Mouse (Mus musculus) myocyte (in vitro differentiated cells): Measurements from ENCODE around the gene Ptprj. TPM values are rescaled to one million over a fixed set of nuclear protein-coding genes. Genes with fewer than 3 reads are reported as not detected.
"Not testable (repeated sequence)": the region's sequence is repeated elsewhere in the genome, so short reads cannot be mapped to it uniquely, and the experiment has no call there.

Experiments
- H3K27me3 ChIP-seq: one replicate; pipeline ENCODE4 v1.6.1; 2011; ENCODE audit not compliant: control insufficient read depth, insufficient read depth, insufficient read length
- H3K36me3 ChIP-seq: one replicate; pipeline ENCODE4 v1.6.1; 2011; ENCODE audit not compliant: control insufficient read depth, insufficient read depth
- H3K4me2 ChIP-seq: one replicate; pipeline ENCODE4 v1.6.1; 2011; ENCODE audit warnings: low read depth, control low read depth
- H3K4me3 ChIP-seq: one replicate; pipeline ENCODE4 v1.5.1; 2011; ENCODE audit warnings: mild to moderate bottlenecking, control low read depth, moderate library complexity
- H3K79me2 ChIP-seq: one replicate; pipeline ENCODE4 v1.6.1; 2011; ENCODE audit not compliant: control insufficient read depth, insufficient read depth
- H3ac ChIP-seq: one replicate; pipeline ENCODE4 v1.6.1; 2011; ENCODE audit not compliant: control insufficient read depth, insufficient read length
- CEBPB ChIP-seq: IDR thresholded peaks from 2 replicates; pipeline ENCODE4 v1.6.1; 2011; ENCODE audit warnings: mild to moderate bottlenecking, moderate library complexity; ENCODE audit not compliant: poor library complexity, insufficient read depth, severe bottlenecking
- E2F4 ChIP-seq: IDR thresholded peaks from one replicate; pipeline ENCODE4 v1.6.1; 2011; ENCODE audit warnings: mild to moderate bottlenecking, control low read depth, moderate library complexity; ENCODE audit not compliant: insufficient read depth
- MAX ChIP-seq: IDR thresholded peaks from one replicate; pipeline ENCODE4 v1.6.1; 2011; ENCODE audit warnings: low read depth, mild to moderate bottlenecking, control low read depth
- MYOD1 ChIP-seq, 3 experiments: IDR thresholded peaks; one replicate each; pipeline ENCODE4 v1.6.1; 2011; ENCODE audit warnings: control low read depth in 2 of 3, low read depth in 2 of 3, mild to moderate bottlenecking in 2 of 3, moderate library complexity in 1 of 3; ENCODE audit not compliant: insufficient read length in 2 of 3, control insufficient read depth in 1 of 3
- MYOG ChIP-seq, 3 experiments: IDR thresholded peaks; one replicate each; pipeline ENCODE4 v1.6.1; 2011; ENCODE audit warnings: control low read depth in 2 of 3, low read depth in 2 of 3, mild to moderate bottlenecking in 2 of 3; ENCODE audit not compliant: insufficient read length in 2 of 3, control insufficient read depth in 1 of 3, insufficient read depth in 1 of 3
- POLR2A ChIP-seq: IDR thresholded peaks from one replicate; pipeline ENCODE4 v1.6.1; 2011; ENCODE audit warnings: low read depth, mild to moderate bottlenecking, control low read depth, moderate library complexity; ENCODE audit not compliant: insufficient read length
- POLR2AphosphoS2 ChIP-seq: IDR thresholded peaks from one replicate; pipeline ENCODE4 v1.6.1; 2011; ENCODE audit warnings: low read depth, control low read depth; ENCODE audit not compliant: insufficient read length
- REST ChIP-seq: IDR thresholded peaks from one replicate; pipeline ENCODE4 v1.6.1; 2011; ENCODE audit warnings: mild to moderate bottlenecking, control low read depth, moderate library complexity; ENCODE audit not compliant: insufficient read depth, insufficient read length
- SRF ChIP-seq: IDR thresholded peaks from one replicate; pipeline ENCODE4 v1.6.1; 2011; ENCODE audit warnings: low read depth; ENCODE audit not compliant: control insufficient read depth, insufficient read length
- TCF12 ChIP-seq: IDR thresholded peaks from one replicate; pipeline ENCODE4 v1.6.1; 2011; ENCODE audit warnings: mild to moderate bottlenecking, control low read depth; ENCODE audit not compliant: poor library complexity, insufficient read depth, severe bottlenecking
- TCF3 ChIP-seq: IDR thresholded peaks from one replicate; pipeline ENCODE4 v1.6.1; 2011; ENCODE audit warnings: low read depth, control low read depth; ENCODE audit not compliant: insufficient read length
- USF1 ChIP-seq: IDR thresholded peaks from one replicate; pipeline ENCODE4 v1.6.1; 2011; ENCODE audit warnings: low read depth, mild to moderate bottlenecking, control low read depth, moderate library complexity
- polyA plus RNA-seq: library from polyadenylated mRNA; unstranded; fragments of >200 nt; fragmentation: generic; extraction: Trizol; gene quantifications from one replicate; pipeline ENCODE4 v1.2.1, GENCODE M21; 2012; ENCODE audit warnings: missing spikeins

The Ptprj gene
- polyA plus RNA-seq, 1 experiment = 1.6 TPM

- no peak overlapping the region for H3K4me2 ChIP-seq
- no peak overlapping the region for H3ac ChIP-seq
- peaks cover 4% of the 10 kb centered on the region for H3K79me2 ChIP-seq
- no peaks in the 10 kb centered on the region for H3K27me3 ChIP-seq
- H3K36me3 ChIP-seq = no peaks in the 10 kb centered on the region
- TF ChIP-seq USF1 (no peak), REST (no peak), MAX (no peak), SRF (no peak), CEBPB (no peak), MYOG (IDR thresholded peaks at IDR 0.05; ENCODE audit: control insufficient read depth in 1 of 3, insufficient read depth in 1 of 3, insufficient read length in 2 of 3, low read depth in 2 of 3) (no peak), E2F4 (no peak), POLR2A (no peak), MYOD1 (IDR thresholded peaks at IDR 0.05; ENCODE audit: control insufficient read depth in 1 of 3, insufficient read length in 2 of 3, low read depth in 2 of 3) (no peak), TCF12 (no peak), POLR2AphosphoS2 (no peak), TCF3 (no peak)
- no peak overlapping the region for H3K4me3 ChIP-seq
These were observed 8.3 kb downstream of the Ptprj start for GRCm38 (mm10) chr2:90572126-90572525.

- not testable (repeated sequence) for H3K36me3 ChIP-seq, H3K27me3 ChIP-seq, H3K4me2 ChIP-seq, H3ac ChIP-seq, H3K4me3 ChIP-seq, H3K79me2 ChIP-seq
These were observed 9.0 kb downstream of the Ptprj start for GRCm38 (mm10) chr2:90571399-90571798.

- Histone ChIP-seq H3K36me3 (no peaks in the 10 kb centered on the region), H3K4me2 (no peak overlapping the region)
These were observed 9.6 kb downstream of the Ptprj start for GRCm38 (mm10) chr2:90570871-90571270.

GRCm38 (mm10) chr2:90570216-90570615 lies 10.2 kb downstream of the Ptprj start:
- no peak for TF ChIP-seq TCF12
- TF ChIP-seq MYOG (IDR thresholded peaks at IDR 0.05; ENCODE audit: control insufficient read depth in 1 of 3, insufficient read depth in 1 of 3, insufficient read length in 2 of 3, low read depth in 2 of 3) = no peak
- no peak for TF ChIP-seq REST
- no peak for TF ChIP-seq TCF3
- no peak for TF ChIP-seq MYOD1 (IDR thresholded peaks at IDR 0.05; ENCODE audit: control insufficient read depth in 1 of 3, insufficient read length in 2 of 3, low read depth in 2 of 3)
- no peak for TF ChIP-seq SRF
- TF ChIP-seq CEBPB = no peak
- TF ChIP-seq MAX = no peak
- TF ChIP-seq POLR2A = no peak
- TF ChIP-seq E2F4 = no peak
- no peak for TF ChIP-seq USF1
- no peak for TF ChIP-seq POLR2AphosphoS2
- Histone ChIP-seq H3K79me2 (peaks cover 4% of the 10 kb centered on the region), H3K27me3 (no peaks in the 10 kb centered on the region), H3K36me3 (no peaks in the 10 kb centered on the region), H3K4me3 (no peak overlapping the region), H3ac (no peak overlapping the region), H3K4me2 (no peak overlapping the region)

More at GRCm38 (mm10) chr2:90570871-90571270, 9.6 kb downstream of the Ptprj start:
- H3K79me2 ChIP-seq = peaks cover 4% of the 10 kb centered on the region
- no peak overlapping the region for H3ac ChIP-seq
- H3K4me3 ChIP-seq = no peak overlapping the region
- TF ChIP-seq REST (no peak), MAX (no peak), POLR2AphosphoS2 (no peak), POLR2A (no peak), USF1 (no peak), SRF (no peak), TCF3 (no peak), MYOD1 (IDR thresholded peaks at IDR 0.05; ENCODE audit: control insufficient read depth in 1 of 3, insufficient read length in 2 of 3, low read depth in 2 of 3) (no peak), CEBPB (no peak), MYOG (IDR thresholded peaks at IDR 0.05; ENCODE audit: control insufficient read depth in 1 of 3, insufficient read depth in 1 of 3, insufficient read length in 2 of 3, low read depth in 2 of 3) (no peak), TCF12 (no peak), E2F4 (no peak)
- no peaks in the 10 kb centered on the region for H3K27me3 ChIP-seq

GRCm38 (mm10) chr2:90568961-90569481 lies 11.4 kb downstream of the Ptprj start:
- Histone ChIP-seq H3K79me2 (no peaks in the 10 kb centered on the region), H3K4me2 (no peak overlapping the region), H3K36me3 (no peaks in the 10 kb centered on the region), H3K4me3 (no peak overlapping the region), H3K27me3 (no peaks in the 10 kb centered on the region), H3ac (no peak overlapping the region)
- TF ChIP-seq USF1 = no peak
- no peak for TF ChIP-seq E2F4
- TF ChIP-seq TCF12 = no peak
- TF ChIP-seq SRF = no peak
- TF ChIP-seq MAX = no peak
- TF ChIP-seq TCF3 = no peak
- TF ChIP-seq MYOD1 (IDR thresholded peaks at IDR 0.05; ENCODE audit: control insufficient read depth in 1 of 3, insufficient read length in 2 of 3, low read depth in 2 of 3) = no peak
- TF ChIP-seq MYOG (IDR thresholded peaks at IDR 0.05; ENCODE audit: control insufficient read depth in 1 of 3, insufficient read depth in 1 of 3, insufficient read length in 2 of 3, low read depth in 2 of 3) = no peak
